Mouse (Mus musculus) heart, postnatal 36 days (tissue): ENCODE measurements at regions not wholly inside any gene's neighbourhood (a gene's known extent, or its start where the extent isn't known, plus 50 kb on each side); places are given as distances from the start of the nearest gene placed in this dataset.

Source experiments
- DNase-seq, 2 experiments: peaks; one replicate each; pipeline ENCODE4 v3.0.0; 2021 to 2022
- intact Hi-C: fragments of 180-260 bp; cut with DNase I; formaldehyde crosslinking; loops from one replicate; pipeline ENCODE4 v1.15.1; 2025

DNA sequence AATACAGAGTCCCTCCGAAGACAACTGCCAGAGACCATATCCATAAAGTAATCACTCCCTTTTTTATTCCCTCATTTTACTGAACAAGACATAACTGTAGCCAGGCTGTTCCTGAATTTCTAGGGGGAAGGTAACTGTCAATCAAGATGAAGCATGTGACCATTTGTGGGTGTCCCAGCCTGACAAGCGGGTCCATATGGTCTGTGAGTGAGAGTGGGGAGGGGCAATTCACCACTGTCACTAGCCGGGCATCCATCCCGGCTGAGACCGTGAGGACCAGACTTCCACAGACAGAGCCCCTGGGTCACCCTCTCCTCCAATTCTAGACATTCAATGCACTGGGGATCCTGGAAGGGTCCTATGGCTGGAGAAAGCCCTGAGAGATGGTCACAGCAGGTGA is 54.6 kb downstream of the Gm11733 start:
- intact Hi-C loops, result no loop called here

DNA sequence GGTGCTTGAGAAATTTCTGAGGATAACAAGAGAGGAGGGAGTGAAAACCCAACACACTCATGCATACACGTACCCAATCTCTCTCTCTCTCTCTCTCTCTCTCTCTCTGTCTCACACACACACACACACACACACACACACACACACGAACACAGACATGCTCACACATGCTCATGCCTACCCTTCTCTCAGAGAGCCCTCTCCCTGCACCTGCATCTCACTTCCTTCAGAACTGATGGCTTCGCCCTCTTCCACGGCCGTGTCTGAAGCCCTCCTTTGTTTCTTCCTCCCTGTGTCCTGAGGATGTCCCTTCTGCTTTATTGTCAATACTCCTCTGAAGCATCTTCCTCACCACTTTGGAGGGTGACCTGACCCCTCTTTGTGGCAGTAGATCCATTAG is 56.4 kb downstream of the Gm11733 start:
- no peak for DNase-seq
- intact Hi-C loops, result loop anchor here (2.0 kb wide), 1 partner anchor 34 kb away; no protein-coding TSS in a partner anchor

More for the DNA sequence above, 54.6 kb downstream of the Gm11733 start:
- DNase-seq, result no peak

DNA sequence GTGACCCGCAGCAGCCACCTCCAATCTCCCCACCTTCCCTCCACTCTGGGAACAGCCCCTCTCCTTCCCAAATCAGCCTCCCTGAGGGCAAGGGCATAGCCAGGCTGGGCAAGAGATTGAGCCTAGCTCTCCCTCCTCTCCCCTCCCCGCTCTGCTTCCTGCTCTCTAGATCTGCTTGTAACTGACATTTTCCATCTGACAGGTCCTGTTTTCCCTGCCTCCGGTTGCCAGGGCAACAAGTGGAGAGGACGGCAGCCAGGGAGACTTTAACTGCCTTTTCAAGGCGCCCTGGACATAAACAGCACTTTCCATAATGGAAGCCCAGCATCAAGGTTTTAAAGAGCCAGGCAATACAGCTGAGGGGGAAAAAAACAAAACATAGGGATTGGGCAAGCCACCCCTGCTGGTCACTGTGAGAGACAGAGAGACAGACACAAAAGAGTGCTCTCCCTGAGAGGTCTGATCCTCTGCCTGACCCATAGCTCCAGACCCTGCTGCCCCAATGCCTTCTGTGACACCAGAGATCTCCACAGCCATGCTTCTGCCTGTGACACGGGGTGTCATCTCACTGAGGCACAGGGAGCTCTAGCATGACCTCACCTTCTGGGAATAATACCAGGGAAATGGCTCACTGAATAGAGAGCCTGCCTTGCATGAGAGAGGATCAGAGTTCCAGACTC is 57.2 kb downstream of the Gm11733 start:
- DNase-seq, result peak; percentile 34 to 36
- intact Hi-C loops, result loop anchor here (2.0 kb wide), 1 partner anchor 33 kb away; no protein-coding TSS in a partner anchor

DNA sequence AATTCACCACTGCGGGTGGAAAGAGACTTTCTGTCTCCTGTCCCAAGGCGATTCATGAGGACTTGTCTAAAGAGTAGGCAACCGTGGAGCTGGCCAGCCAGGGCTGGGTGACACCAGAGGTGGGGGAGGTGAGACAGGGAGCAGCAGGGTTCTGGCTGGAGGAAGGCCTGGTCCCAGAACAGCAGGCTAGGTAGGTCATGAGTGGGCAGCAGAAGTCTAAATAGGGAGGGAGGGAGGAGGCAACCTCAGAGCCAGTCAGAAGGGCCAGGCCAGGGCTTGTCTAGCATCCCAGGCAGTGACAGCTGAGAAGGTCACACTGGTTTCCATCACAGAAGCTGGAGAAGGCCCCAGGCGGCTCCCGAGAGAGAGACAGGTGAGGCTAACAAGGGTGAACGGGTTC is 59.0 kb downstream of the Gm11733 start:
- intact Hi-C loops, result no loop called here
- DNase-seq, result no peak

DNA sequence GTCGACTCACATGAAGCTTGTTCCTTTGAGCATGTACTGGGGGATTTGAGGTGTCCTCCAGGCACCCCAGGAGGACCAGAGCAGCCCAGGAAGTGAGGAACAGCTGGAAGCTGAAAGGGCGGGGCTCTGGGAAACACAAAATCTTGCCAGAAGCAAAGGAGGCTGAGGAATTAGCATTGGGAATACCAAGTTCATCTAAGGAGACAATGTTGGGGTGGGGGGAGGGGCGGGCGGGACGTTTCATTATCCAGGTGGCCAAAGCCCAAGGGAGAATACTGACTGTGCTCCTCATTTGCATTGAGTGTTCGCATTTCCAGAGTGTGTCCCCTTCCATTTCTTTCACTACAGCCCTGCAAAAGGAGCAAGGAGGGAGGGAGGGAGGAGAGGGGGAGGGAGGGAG is 60.3 kb downstream of the Gm11733 start:
- intact Hi-C loops, result no loop called here
- no peak for DNase-seq

DNA sequence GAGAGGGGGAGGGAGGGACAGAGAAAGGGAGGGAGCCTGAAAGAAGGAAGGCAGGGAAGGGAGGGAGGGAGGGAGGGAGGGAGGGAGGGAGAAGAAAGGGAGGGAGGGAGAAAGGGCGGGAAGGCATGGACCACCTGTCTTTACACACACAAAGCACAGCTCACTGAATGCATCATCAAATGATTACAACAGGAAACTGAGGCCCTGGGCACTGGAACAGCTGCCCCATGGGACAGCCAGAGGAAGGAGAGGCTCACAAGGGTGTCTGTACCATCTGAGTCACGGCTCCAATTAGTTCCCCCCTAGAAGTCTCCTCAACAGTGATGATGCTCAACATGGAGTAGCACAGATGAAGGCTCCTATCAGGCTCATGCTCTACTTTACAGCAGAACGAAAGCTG is 60.8 kb downstream of the Gm11733 start:
- intact Hi-C loops, result no loop called here
- DNase-seq, result no peak

DNA sequence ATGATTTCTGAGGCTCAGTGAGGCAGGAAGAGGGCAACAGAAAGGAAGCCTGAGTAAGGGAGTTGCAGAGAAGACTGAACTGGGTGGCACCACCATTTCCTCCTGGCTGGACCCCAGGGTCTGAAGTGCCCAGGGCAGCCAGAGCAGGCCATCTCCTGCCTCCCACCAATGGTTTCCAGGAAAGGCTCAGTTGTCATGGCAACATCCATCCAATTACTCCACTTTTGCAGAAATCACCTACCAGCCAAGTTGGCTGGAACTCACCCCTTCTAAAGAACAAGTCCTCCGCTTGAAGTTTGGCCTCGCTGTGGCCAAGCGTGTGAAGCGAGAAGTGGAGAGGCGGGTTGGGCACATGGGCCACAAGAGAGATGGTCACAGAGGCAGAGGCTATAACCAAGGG is 67.8 kb downstream of the Gm11733 start:
- intact Hi-C loops, result no loop called here
- no peak for DNase-seq

DNA sequence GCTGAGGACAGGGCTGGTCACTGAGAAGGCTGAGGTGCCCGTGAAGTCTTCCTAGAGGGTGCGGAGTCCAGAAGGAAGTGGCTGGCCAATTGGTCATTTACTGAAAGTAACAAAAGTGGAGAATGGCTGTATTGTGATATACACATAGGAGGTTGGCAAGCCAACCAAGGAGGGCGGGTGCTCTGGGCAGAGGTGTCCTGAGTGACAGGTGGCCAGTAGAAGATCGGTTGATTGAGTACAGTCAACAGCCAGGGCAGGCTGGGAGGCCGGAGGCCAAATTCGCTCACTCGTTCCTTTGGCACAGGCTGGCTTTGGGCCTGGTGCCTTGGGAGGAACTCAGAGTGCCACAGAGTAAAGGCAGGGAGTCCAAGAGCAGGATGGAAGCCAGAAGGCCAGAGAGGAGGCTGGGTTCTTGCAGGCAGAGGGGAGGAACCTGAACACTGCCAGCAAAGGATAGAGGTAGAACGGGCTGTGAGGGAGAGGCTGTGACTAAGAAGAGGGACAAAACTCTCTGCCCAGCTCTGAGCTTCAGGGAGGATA is 68.3 kb downstream of the Gm11733 start:
- DNase-seq, result no peak
- intact Hi-C loops, result no loop called here

DNA sequence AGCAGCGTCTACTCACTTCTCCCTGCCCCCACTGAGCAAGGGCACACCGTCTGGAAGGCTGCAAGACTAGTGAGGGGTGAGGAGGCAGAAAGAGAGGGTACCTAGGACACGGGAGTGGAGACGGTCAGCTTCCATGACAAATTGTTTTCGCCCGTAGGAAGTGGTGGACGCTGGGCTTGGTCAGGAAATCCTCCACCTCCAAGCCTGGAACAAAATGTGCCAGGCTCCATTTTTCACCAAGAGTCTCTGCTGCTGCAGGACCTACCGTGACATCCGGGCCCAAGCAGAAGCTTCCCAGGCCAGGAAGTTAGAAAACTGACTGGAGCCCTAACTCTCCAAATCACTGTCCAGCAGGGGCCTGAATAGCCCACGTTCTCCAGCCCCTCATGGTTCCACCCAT is 69.9 kb downstream of the Gm11733 start:
- intact Hi-C loops, result no loop called here
- DNase-seq, result peak in 1 of 2 experiments; percentile 26

DNA sequence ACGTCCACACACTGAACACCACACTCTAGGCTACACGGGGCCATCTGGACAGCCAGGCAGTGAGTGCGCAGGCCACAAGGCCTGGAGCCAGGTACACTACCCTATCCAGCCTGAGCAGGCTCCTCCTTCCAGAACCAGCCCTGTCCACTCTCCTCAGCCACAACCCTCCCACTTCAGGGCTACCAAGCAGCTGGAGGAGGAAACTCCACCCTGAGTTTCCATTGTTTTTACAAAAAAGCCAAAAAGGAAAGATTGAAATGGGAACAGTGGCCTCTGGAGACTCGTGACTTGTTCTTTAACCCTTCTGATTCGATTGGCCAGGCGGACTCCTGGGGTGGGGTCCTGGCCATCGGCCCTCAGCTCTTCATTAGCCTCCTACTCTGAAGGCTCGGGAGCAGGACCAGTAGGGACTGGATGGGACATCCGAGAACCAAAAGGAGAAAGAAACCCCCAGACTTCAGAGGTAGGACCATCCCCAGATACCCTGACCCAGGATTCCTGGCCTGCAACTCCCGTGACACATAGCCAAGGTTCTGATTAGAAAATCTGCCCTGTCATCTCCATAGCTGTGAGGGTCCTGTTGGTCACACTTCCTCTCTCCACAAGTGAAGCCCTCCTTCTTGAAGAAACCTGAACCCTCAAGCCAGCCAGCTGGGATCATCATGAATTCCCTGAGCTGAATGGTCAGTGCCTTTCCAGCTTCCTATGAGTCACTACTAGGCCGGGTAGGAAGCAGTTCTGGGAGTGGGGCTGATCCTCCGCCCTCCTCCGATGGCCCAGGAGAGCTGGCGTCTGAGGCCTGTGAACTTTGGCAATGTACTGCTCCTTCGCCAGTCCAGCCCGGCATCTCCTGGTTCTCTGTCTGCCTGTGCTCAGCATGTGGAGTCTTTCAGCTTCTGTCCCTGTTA is 73.6 kb downstream of the Gm11733 start:
- intact Hi-C loops, result no loop called here
- peak; percentile 71 to 74 for DNase-seq

DNA sequence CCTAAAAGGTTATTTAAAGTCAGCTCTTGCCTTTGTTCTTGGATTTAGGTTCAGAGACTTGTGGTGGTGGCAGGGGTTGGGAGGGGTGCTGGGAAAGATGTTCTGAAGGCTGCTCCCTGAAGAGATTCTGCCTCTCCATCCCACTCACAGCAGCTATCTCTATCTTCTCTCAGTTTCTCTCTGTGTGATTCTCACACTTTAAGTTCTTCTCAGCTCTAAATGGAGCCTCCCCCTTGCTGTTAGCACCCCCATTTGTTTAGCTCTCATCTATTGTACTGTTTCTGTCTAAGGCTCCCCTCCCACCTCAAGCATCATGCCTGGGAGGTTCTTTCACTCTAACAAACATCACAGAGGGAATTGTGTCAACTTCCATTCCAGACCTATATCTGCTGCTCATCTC is 75.7 kb downstream of the Gm11733 start:
- intact Hi-C loops, result no loop called here

DNA sequence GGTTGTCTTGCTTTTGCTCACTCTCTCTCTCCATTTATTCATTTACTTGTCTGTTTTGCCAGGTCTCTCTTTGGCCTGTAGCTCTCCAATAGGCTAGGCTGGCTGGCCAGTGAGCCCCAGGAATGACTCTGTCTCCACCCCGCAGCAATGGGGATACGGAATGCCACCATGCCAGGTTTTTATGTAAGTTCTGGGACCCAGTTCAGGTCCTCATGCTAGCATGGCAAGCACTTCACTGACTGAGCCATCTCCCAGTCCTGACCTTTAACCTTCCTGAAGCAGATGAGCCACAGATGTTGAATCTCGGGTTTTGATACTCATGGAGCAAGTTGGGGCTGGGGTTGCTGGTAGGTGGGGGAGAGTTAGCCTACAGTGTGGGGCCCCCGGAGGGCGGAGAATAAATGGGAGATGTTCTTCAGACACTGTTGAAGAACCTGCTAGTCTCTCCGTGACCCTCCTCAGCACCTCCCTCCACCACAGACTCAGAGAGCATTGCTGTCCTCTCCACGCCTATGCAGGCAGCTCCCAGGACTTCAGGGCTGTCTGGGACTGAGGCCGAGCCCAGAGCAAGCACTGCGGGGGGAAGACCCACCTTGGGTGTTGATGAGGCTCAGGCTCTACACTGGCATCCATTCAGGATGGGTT is 83.9 kb downstream of the Gm11733 start:
- DNase-seq, result no peak

More for the DNA sequence above, 75.7 kb downstream of the Gm11733 start:
- no peak for DNase-seq

DNA sequence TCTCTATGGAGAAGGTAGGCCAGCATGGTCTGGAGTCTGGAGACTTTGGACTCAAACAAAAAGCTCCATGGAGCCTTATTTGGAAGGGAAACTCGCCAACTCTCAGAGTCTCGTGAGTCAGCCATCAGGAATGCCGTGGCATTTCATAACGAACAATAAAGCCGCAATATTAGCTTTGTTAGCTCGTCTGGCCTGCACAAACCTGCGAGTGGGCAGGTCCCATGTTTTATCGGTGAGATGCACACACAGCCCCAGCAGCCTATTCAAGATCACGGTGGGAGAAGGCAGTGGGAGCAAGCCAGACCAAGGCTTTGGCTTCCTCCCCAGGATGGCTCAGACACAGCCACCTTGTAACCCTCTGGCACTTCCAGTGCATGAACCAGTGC is 84.4 kb downstream of the Gm11733 start:
- DNase-seq, result peak; percentile 40 to 48
- intact Hi-C loops, result no loop called here

More for the DNA sequence above, 83.9 kb downstream of the Gm11733 start:
- intact Hi-C loops, result no loop called here

DNA sequence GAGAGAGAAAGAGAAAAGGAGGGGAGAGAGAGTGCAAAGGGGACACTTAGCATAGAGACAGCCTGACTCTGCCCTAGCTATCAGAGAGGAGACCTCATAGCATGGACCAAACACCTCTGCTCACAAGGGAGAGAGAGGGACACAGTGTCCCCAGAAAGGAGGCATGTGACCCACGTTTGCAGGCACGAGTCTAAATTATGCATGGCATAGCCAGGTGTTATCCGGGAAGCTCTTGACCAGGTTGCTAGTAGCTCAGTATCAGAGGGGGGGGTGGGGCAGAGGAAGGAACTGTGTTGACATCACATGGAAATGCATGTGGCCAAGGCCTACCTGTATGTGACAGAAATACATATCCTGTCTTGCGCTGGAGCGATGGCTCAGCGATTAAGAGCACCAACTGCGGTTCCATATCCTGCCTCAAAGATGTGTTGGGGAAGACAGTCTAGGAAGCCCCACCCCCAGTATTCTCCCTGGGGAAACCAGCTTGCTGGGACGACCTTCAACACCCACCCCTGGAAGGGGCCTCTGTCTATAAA is 84.5 kb upstream of the Tnrc6c start:
- intact Hi-C loops, result no loop called here
- DNase-seq, result no peak

DNA sequence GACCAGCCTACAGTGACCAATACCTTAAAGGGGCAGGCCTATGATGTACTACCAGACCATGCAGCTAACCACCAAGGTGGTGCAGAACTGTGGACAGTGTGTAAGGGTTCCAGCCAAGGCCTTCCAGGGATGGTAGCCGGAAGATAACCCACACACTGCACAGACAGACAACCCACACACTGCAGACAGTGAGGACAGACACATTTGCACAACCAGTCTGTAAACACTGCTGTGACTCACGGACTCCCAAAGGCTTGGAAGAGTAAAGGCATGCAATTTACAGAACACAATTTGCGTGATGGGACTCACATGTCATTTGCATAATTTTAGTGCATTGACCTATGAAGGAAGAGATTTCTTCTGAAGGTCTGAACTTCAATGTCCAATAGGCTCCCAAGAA is 82.2 kb upstream of the Tnrc6c start:
- intact Hi-C loops, result no loop called here
- DNase-seq, result no peak

DNA sequence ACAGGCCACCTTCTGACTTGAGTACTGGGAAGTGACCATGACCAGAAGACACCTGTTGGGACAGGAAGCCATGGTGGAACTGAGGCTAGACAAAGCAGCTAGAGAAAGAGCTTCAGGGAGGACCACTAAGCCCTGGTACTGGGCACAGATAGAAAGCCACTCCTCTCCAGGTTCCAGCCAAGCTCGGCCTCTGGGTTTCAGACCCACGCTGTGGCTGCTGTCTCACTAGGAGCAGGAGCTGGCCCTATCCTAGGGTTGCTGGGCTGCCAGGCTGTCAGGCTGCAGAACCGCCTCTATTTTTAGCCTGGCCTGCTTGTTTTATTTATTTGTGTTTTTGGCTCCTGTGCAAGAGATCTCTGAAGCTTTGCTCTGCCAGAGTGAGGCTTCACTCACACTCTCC is 79.4 kb upstream of the Tnrc6c start:
- DNase-seq, result peak; percentile 51 to 57
- intact Hi-C loops, result loop anchor here (2.0 kb wide), 1 partner anchor 34 kb away; no protein-coding TSS in a partner anchor

DNA sequence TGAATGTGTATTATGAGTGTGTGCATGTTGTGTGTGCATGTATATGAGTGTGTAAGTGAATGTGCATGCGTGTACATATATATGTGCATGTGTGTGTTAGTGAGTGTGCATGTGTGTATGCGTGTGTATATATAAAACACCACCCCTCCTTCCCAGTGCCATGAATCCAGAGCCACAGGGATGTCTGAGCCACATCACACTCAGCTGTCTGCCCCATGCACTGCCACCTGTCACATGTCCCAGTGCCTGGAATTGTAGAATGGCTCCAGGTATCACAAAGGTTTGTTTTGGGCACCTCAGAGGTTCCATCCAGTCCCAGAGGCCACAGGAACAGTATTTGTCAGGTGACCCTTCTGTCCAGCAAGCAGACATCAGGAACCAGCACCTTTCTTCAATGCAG is 75.0 kb upstream of the Tnrc6c start:
- intact Hi-C loops, result no loop called here
- no peak for DNase-seq

DNA sequence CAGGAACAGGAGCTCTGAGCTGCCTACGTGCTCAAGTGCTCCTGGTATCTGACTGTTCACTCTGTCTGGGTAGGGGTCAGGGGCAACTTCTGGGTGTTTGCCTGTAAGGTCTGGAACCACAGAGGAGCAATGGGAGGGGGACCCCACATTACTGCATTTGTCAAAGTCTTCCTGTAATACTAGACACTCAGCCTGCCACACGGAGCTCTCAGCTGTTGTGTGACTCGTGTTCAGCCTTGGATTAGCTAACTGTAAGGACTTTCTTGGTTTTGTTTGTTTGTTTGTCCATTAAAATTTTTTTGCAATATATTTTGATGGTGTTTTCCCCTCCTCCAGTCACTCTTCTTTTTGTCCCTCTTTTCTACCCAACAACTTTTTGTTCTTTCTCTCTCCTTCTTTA is 74.4 kb upstream of the Tnrc6c start:
- no peak for DNase-seq
- intact Hi-C loops, result no loop called here

DNA sequence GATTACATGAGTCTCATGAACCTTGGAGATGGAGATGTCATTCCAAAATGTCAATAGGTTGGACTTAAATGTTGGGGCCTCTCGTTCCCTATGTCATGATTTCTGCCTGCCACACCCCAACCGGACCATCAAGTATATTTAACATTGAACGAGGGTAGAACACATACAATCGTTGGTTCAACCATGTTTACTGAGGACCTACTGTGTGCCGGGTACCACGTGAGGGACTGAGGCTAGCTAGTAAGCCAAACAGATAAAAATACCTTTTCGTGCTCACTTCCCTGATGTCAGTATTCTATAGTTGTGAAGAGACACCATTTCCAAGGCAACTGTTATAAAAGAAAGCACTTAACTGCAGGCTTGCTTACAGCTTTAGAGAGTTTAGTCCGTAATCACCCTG is 70.6 kb upstream of the Tnrc6c start:
- intact Hi-C loops, result no loop called here
- DNase-seq, result no peak

DNA sequence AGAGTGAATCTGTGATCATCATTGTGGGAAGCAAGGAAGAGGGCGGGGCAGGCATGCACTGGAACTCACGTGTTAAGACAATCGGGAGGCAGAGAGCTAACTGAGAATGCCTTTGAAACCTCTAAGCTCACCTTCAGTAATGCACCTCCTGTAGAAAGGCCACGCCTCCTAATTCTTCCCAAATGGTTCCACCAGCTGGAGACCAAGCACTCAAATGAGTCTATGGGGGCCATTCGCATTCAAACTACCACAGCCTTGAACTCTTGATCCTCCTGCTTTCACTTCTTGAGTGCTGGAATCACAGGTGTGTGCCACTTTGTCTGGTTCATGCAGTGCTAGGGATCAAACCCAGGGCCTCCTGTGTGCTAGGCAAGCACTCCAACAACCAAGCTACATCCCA is 68.5 kb upstream of the Tnrc6c start:
- intact Hi-C loops, result no loop called here

DNA sequence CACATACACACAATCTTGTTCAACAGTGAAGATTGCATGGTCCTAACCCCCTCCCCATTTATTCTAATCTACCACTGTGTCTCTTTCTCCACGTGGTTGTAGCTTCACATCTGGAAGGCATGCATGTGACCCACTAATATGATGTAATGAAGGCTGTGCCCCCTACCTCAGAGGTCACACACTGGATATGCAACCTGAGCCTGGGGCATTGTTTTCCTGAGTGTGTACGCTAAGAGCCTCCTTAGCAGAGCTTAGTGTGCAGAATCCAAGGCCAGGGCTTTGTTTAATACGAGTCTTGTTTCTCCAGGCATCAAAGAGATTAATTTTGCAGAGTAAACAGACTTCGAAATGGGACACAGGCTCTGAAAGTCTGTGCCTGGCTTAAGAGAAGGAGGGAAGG is 68.0 kb upstream of the Tnrc6c start:
- intact Hi-C loops, result no loop called here
- no peak for DNase-seq

More for the DNA sequence above, 68.5 kb upstream of the Tnrc6c start:
- no peak for DNase-seq
